Mouse (Mus musculus) heart, adult 8-10 months (tissue): ENCODE results near the gene Paip2b. TPM values are rescaled to one million over a fixed set of nuclear protein-coding genes. Genes with fewer than 3 reads are reported as not detected.
"Not testable (repeated sequence)": the region's sequence is repeated elsewhere in the genome, so short reads cannot be mapped to it uniquely, and the experiment has no call there.

Experiments
- DNase-seq: peaks from one replicate; pipeline ENCODE4 v3.0.0; 2022; ENCODE audit warnings: low spot score
- total RNA-seq, 4 experiments: library from RNA; stranded (reverse); gene quantifications; 2 replicates each; pipeline ENCODE4 v1.2.4; 2022

Paip2b gene
- 10 to 100 TPM; 42.5 to 48.7 (median 46.1) TPM for total RNA-seq

GRCm38 (mm10) chr6:83831606-83832123, at the start of gene Paip2b:
Gene Paip2b (minus strand): TSS chr6:83831741.
- DNase-seq: peak; percentile 99

- DNase-seq: peak; percentile 70
These were observed 48.3 kb upstream of the Paip2b start for GRCm38 (mm10) chr6:83879815-83880214.

DNA sequence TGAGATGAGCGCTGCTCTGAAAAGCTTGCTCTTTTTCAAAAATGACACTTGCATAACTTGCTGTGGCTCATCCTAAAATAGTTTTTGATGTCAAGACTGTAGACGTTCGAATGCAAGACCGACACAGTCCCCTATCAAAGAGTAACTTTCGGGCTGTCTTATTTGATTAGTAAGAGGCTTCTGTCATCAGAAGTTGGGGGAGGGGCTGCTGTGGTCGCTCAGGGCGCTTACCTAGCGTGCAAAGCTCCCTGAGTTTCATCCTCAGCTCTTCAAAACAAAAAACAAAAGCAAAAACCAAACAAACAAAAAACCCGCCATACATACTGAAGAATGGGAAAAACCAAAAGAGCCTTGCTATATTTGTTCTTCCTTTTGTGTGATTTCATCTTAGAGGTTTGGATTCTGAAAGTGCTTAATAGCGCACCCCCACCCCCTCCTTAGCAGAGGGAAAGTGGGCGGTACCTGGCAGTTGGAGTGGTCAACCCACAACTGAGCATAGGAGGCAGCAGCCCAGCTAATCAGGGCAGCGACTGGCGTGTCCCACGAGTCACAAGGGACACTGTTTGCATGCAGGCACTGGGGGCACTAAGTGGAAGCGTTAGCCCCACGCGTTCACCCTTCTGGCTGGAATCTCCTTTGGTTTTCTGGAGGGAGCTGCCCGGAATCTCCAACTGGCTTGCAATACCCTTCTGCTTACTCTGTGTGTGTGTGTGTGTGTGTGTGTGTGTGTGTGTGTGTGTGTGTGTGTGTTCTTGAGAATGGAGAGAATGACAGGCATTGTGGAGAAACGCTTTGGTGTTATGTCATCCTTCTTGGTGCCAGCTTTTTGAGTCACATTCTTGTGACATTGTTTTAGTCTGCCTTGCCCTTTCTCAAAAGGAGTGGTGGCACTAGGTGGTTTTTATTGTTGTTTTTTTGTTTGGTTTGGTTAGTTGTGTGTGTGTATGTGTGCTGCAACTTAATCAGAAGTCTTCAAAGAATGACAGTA, 36.4 kb upstream of the Paip2b start:
- DNase-seq: peak; percentile 57

DNA sequence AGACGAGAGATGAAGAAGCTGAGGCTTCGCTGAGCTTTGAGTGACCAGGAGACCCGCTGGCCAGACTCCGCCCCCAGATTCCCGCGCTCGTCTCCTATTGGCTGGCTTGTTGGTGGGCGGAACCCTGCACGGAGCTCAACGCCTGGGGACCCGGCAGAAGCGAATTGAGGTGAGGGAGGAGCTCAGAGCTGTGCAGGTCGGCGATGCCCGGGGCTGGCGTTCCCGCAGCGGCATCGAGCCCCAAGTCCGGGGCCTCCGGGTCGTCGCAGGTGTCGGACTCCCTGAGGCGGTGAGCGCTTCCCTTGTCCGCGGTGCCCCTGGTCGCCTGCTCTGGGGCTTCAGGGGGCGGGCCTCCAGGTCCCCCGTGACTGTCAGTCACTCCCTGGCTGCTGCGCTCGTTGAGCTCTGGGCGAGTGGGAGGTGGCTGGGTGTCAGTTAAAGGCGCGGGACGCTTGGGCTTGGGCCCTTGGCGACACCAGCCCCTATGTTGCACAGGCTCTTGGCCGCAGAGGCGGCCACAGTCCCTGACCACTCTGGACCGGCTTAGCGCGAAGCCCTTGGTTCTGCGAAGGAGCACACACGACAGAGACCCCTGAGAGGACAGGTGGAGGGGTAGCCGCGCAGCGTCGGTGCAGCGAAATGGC, 35.5 kb upstream of the Paip2b start, which contains the start of gene Zfp638:
Zfp638 (plus strand) TSS at position 156 of the 644 bp plus-strand sequence.
- DNase-seq: peak; percentile 94

GRCm38 (mm10) chr6:83866423-83866822, 34.9 kb upstream of the Paip2b start:
- no peak for DNase-seq

GRCm38 (mm10) chr6:83863538-83863937, 32.0 kb upstream of the Paip2b start:
- DNase-seq: no peak

DNA sequence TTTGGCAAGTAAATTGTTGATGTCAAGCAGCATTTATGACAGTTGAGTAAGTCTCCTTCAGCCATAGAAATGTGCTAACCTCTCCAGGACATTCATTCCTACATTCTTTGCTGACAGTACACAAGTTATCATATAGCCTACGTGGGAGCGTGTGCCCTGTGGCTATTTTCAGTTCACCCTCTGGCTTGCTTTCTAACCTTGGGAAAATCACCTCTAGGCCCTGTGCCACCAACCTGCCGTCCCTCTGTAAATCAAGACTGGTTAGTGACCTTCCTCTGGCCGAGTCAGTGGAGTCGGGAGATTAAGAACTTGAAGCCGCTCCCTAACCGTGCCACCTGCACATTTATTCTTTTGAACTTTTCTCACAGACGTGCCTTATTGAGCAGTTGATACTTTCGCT, 28.5 kb upstream of the Paip2b start:
- peak; percentile 58 for DNase-seq

GRCm38 (mm10) chr6:83857476-83857875, 25.9 kb upstream of the Paip2b start:
- DNase-seq: no peak

DNA sequence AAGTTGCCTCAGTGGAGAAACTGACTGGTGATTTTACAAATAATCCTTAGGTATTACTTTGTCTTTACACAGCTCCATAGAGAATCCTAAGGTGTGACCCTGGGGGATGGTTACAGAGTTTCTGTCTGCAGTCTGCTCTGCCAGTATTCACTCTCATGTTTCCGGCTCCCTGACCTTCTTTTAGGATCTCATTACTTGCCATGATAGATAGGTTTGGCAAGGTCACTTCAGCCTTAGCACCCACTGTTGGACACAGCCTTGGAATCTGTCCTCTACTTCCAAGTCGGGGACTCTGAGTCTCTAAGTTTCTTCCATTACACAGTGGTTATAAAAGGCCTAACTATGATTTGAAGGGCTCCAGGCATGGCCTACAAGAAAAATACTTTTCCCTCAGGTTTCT, 17.9 kb upstream of the Paip2b start:
- DNase-seq: no peak

DNA sequence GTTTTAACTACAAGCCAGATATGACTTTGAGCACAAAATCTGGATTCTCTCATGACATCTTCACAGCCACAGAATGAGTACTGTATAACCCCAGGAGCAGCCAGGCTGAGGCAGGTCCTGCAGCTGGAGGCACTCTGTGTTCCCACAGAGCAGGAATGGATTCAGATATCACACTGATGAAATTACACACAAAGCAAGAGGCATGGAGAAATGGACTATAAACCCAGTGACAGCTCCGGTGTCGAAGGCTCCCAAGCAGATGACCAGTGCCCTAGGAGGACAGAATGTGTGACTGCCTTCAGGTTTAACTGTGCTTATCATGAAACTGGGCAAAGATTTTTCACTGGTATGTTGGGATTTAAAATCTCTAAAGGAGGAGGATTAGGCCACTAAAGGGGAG, 14.6 kb upstream of the Paip2b start:
- no peak for DNase-seq

GRCm38 (mm10) chr6:83844913-83845312, 13.4 kb upstream of the Paip2b start:
- no peak for DNase-seq

DNA sequence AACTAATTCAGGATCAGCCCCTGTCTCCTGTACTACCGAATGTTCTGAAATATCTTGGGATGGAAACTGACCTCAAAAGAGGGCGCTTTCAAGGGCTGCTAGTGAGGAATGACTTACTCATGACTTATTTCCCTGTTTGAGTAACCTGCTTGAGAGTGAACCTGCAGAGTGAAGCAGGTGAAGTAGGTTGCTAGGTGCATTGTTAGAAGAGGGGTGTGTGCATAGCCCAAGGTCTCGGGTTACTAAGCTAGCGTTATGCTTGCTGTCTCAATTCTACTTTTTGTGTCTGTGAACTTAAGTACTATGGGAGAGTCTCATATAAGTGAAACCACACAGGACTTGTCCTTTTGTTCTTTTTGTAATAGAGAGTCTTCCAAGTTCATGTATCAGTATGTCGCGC, 8.5 kb upstream of the Paip2b start:
- no peak for DNase-seq

DNA sequence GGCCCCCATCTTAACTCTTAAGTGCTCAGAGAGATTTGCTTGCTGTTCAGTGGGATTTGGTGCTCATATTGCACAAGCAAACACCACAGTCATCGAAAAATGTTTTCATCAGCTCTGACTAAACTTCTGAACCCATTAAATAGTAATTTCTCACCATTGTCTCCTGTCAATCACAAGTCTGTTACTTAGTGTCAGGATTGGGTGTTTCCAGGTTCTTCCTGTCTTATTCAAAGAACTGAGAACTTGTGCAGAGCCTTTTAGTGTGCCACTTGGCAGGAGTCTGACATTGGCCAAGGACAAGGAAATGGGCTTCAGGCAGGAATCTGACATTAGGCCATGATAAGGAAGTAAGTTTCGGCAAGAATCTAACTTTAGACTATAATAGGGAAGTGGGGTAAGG, 6.5 kb upstream of the Paip2b start:
- DNase-seq: no peak

GRCm38 (mm10) chr6:83836826-83837225, 5.3 kb upstream of the Paip2b start:
- DNase-seq: no peak

DNA sequence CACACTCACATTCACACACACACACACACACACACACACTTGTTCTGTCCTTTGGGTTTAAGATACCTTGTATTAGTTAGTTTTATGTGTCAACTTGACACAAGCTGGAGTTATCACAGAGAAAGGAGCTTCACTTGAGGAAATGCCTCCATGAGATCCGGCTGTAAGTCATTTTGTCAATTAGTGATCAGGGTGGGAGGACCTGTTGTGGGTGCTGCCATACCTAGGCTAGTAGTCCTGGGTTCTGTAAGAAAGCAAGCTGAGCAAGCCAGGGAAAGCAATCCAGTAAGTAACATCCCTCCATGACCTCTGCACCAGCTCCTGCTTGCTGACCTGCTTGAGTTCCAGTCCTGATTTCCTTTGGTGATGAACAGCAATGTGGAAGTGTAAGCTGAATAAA, 852 bp upstream of the Paip2b start:
- not testable (repeated sequence) for DNase-seq

DNA sequence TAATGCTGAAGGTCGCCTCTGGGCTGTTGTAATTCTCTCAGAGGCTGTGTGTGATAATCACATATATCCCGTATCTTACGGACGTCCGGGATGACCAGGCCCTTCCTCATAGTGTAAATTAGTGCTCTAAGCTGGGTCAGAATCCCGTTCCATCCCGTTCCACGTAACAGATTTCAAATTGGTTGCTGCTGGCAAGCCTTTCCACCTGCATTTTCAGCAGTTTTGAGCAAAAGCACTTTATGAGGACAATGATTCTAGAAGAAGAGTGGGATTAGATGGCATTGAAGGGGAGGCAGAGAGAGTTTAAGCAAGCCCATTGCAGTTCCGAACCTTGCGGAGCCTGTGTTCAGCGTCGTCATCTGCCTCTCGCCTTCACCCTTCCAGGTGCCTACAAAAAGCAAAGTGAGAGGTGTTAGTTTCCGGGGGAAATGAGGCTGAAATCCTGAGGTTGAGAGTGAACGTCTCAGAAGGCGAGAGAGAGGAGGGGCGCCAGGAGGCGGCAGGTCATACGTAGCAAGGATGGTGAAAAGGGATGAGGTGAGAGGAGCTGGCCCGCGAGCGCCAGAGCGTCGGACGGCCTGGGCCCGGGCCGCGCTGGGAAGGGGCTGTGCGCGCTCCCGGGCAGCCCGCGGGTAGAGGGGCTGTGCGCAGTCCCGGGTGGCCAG, 468 bp downstream of the Paip2b start:
- DNase-seq: peak; percentile 11

- DNase-seq: no peak
These were observed 9.7 kb downstream of the Paip2b start for GRCm38 (mm10) chr6:83821856-83822255.

- DNase-seq: no peak
These were observed 10.6 kb downstream of the Paip2b start for GRCm38 (mm10) chr6:83820727-83821515.

GRCm38 (mm10) chr6:83818996-83819395, 12.5 kb downstream of the Paip2b start:
- DNase-seq: no peak

- DNase-seq: no peak
These were observed 15.7 kb downstream of the Paip2b start for GRCm38 (mm10) chr6:83815801-83816200.

DNA sequence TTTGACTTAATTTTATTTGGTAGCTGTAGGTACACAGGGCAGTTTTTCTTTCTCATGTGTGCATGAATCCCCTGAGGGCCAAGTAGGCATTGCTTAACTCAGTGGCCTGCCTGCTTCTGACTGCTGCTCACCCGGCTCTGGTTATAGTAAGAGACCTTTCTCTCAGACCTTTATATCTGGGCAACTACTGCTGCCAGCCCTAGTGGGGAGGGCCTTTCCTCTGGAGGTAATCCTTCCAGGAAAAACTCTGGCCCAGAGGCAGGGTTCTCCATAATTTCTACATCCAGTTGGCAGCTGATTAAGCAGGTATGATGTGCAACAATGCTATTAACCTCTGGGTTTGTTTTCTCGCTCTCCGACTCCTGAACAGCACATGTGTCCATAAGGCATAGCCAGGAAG, 28.7 kb downstream of the Paip2b start:
- DNase-seq: no peak
